Mouse (Mus musculus): ENCODE data around the gene Olfr2. TPM values are rescaled to one million over a fixed set of nuclear protein-coding genes. Genes with fewer than 3 reads are reported as not detected.
"Not testable (repeated sequence)": the region's sequence is repeated elsewhere in the genome, so short reads cannot be mapped to it uniquely, and the experiment has no call there.

Gene Olfr2
- not detected for total RNA-seq (2022)

GRCm38 (mm10) chr7:107005972-107006371 is at the start of gene Olfr2:
TSS of gene Olfr2 (minus strand) at chr7:107006072.
- DNase-seq (ENCODE audit: low spot score in 2 of 2), result no peak

DNA sequence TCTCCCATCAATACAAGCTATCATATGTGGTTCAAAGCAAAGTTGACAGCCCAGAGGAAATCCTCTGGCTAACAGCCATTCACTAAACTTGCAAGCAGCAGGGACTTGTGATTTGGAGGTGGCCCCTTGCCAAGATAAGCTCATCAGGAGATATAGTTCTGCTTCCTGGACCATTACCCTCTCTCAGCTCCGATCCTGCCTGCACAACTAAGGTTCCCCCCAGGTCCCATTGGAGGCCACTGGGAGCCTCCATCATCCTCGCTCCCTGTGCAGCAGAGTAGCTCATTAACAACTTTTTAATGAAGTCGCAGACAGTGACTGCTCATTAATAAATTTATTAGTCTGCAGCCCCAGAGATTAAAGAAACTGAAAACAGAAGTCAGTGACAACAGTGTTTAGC is 41.7 kb upstream of the Olfr2 start:
- no peak for DNase-seq (ENCODE audit: low spot score in 2 of 2)

DNA sequence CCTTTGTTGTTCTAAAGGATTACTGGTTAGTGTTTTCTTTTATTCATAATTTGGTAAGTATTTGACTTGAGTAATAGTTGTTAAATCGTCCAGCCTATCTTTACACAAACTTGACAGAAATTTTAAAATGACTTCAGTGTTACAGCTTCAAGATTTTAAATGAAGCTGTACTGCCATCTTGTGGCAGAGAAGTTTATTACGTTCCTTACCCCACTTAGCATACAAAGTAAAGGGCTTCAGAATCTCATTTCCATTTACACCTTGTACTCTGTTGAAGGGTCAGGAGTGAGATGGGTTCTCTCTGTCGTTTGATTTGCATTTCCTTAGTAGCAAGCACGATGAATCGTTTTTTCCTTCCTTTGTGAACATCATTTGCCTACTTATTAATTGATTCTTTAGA is 40.0 kb upstream of the Olfr2 start:
- peak in 1 of 2 experiments; percentile 11 for DNase-seq (ENCODE audit: low spot score in 2 of 2)

DNA sequence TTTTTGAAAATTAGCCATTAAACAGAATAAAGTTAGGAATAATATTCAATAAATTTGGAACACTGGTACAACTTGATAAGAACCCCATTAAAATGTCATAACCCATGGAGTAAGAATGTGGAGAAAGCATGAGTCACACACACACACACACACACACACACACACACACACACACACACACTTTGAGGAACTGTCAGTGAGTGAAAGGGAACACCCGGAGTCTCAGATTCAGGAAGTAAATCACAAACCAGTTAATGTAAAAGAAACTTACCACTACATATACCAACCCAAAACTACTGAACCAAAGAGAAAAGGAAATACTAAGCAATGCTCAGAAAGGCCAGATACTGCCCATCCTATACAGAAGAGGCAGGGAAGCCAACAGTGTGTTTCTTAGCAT is 38.5 kb upstream of the Olfr2 start:
- DNase-seq (ENCODE audit: low spot score in 2 of 2), result no peak

GRCm38 (mm10) chr7:107043136-107043535 is 37.3 kb upstream of the Olfr2 start:
- DNase-seq (ENCODE audit: low spot score in 2 of 2), result no peak

GRCm38 (mm10) chr7:107039934-107040563 is 34.2 kb upstream of the Olfr2 start:
- no peak for DNase-seq (ENCODE audit: low spot score in 2 of 2)

DNA sequence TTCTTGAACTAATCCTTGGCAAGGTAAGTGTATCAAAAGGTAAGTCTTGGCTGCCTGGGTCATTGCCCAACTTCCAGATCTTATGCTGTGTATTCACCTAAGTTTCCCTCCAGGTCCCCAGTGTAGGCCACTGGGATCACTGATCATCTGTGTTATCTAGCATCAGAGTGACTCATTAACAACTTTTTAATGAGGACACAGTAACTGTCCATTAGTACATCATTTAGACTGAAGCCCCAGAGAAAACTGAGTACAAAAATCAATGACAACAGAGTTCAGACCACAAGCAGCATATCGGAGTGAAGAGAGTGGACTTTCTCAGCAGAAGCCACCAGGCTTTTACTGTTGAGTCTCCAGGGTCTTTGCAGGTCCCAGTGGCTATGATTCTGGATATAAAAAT is 25.0 kb upstream of the Olfr2 start, which contains the start of gene Olfr713:
Olfr713 (plus strand) TSS at position 301 of the 400 bp plus-strand sequence.
- no peak for DNase-seq (ENCODE audit: low spot score in 2 of 2)

- no peak for DNase-seq (ENCODE audit: low spot score in 2 of 2)
These were observed 1.7 kb downstream of the Olfr2 start for GRCm38 (mm10) chr7:107004169-107004568.

DNA sequence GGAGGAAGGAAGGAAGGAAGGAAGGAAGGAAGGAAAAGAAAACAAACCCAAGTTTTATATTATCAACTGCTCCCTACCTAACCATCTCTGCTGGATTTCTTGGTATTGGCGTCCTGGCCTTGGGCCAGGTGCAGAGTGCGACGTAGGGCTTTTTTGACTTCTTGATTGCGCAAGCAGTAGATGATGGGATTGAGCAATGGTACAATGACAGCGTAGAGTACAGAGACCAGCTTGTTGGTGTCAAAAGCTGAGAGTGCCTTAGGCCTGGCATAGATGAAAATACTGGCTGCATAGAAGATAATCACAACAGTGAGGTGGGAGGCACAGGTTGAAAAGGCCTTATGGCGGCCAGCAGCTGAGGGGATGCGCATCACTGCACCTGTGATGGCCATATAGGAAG is 5.1 kb downstream of the Olfr2 start:
- no peak for DNase-seq (ENCODE audit: low spot score in 2 of 2)

- no peak for DNase-seq (ENCODE audit: low spot score in 2 of 2)
These were observed 20.6 kb downstream of the Olfr2 start for GRCm38 (mm10) chr7:106985236-106985635.

- DNase-seq (ENCODE audit: low spot score in 2 of 2), result no peak
These were observed 30.5 kb downstream of the Olfr2 start, which contains the start of gene Olfr711 for GRCm38 (mm10) chr7:106975353-106975752. TSS of gene Olfr711 (minus strand) at chr7:106975453.

GRCm38 (mm10) chr7:106967503-106967902 is 38.4 kb downstream of the Olfr2 start:
- not testable (repeated sequence) for DNase-seq (ENCODE audit: low spot score in 2 of 2)

- DNase-seq (ENCODE audit: low spot score in 2 of 2), result no peak
These were observed 42.0 kb downstream of the Olfr2 start, which contains the start of gene Olfr6 for GRCm38 (mm10) chr7:106963837-106964236. TSS of gene Olfr6 (minus strand) at chr7:106963937.

DNA sequence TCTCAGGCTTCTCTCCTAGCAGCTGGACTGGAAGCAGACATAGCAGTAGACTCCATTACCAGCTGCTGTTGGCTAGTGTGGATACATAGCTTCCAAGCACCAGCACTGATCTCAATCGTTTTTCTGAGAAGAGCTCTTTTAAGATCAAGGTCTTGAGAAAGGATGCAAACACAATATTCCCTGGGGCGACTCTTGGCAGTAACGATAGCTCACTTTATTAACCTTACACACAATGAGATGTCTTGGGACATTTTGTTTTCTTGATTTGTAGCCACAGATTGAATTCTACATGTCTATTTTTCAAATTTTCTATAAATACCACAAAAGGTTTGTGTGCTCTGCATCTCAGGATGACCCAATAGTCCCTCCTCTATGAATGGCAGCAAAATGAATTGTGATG is 57.7 kb downstream of the Olfr2 start, which contains the start of gene Olfr710:
Olfr710 (minus strand) TSS at position 101 of the 400 bp plus-strand sequence.
- DNase-seq (ENCODE audit: low spot score in 2 of 2), result no peak

Other genes with a start within 250 kb of the Olfr2 start
- not detected for gene Olfr699, start 212.9 kb downstream of the Olfr2 start, total RNA-seq (2022)
- not detected for gene Olfr700, start 197.2 kb downstream of the Olfr2 start, total RNA-seq (2022)
- gene Olfr701, start 191.9 kb downstream of the Olfr2 start, total RNA-seq (2022), result not detected
- not detected for gene Olfr702, start 172.2 kb downstream of the Olfr2 start, total RNA-seq (2022)
- gene Olfr703, start 162.7 kb downstream of the Olfr2 start, total RNA-seq (2022), result not detected
- gene Olfr704, start 142.9 kb downstream of the Olfr2 start, total RNA-seq (2022), result not detected
- not detected for gene Olfr705, start 129.2 kb downstream of the Olfr2 start, total RNA-seq (2022)
- not detected for gene Olfr706, start 117.9 kb downstream of the Olfr2 start, total RNA-seq (2022)
- not detected for gene Olfr707, start 104.8 kb downstream of the Olfr2 start, total RNA-seq (2022)
- gene Olfr1532-ps1, start 98.1 kb downstream of the Olfr2 start, total RNA-seq (2022), result not detected
- gene Olfr709-ps1, start 73.9 kb downstream of the Olfr2 start, total RNA-seq (2022), result not detected
- gene Olfr710, start 57.8 kb downstream of the Olfr2 start, total RNA-seq (2022), result not detected
- gene Olfr6, start 42.1 kb downstream of the Olfr2 start, total RNA-seq (2022), result under 1 TPM in 1 of 4 experiments, not detected in 3; 0.12 TPM
- not detected for gene Olfr711, start 30.6 kb downstream of the Olfr2 start, total RNA-seq (2022)
- not detected for gene Olfr713, start 25.1 kb upstream of the Olfr2 start, total RNA-seq (2022)
- not detected for gene Olfr714, start 64.9 kb upstream of the Olfr2 start, total RNA-seq (2022)
- not detected for gene Olfr17, start 87.1 kb upstream of the Olfr2 start, total RNA-seq (2022)
- gene Olfr715b, start 104.3 kb upstream of the Olfr2 start, total RNA-seq (2022), result not detected
- gene Olfr715, start 125.0 kb upstream of the Olfr2 start, total RNA-seq (2022), result not detected
- gene Olfr716, start 132.3 kb upstream of the Olfr2 start, total RNA-seq (2022), result not detected
- gene Nlrp14, start 160.9 kb upstream of the Olfr2 start, total RNA-seq (2022), result not detected
- gene Rbmxl2, start 203.4 kb upstream of the Olfr2 start, total RNA-seq (2022), result not detected